Mouse (Mus musculus): ENCODE measurements around the gene Zc3h4.
A peak's percentile ranks its signal among the peaks of the same experiment; 100 is the strongest.

Gene Zc3h4

DNA sequence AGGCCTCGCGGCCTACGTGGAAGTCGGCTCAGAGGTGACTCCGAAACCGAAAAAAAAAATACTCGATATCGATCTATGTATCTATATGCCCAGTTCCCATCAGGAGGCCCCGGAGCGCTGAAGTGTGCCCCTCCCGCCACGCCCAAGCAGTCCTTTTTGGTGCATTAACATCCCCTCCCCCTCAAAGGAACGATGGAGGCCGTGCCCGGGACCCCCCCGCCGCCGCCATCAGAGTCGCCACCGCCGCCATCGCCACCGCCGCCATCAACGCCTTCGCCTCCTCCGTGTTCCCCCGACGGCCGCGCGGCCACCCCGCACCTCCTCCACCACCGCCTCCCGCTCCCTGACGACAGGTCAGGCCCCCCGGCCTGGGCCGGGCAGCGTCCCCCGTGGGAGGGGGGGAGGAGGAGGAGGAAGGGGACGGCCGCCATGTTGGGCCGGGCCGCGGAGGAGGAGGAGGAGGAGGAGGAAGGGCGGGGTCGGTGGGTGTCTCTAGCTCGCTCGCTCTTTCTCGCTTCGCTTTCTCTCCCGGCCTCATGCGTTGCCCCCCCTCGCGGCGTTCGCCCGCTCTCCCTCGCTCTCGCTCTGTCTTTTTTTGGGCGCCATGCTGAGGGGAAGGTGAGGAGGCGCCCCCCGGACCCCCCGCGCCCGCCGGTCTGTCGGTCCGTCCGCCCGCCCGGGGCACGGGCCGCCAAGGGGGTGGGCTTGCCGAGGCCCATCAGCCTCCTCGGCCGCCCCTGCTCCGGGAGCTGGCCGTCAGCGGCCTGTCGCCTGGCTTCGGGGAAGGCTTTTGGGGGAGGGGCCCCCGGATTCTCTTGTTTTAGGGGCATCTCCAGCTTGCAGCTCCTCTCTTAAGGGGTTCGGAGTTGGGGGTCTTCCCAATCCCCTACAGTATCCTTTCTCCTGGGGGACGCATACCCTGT lies at the start of gene Zc3h4:
TSS of gene Zc3h4 (plus strand) at position 222 of the 923 bp plus-strand sequence.
- no peak for TF ChIP-seq GATA4 (IDR thresholded peaks at IDR 0.05; ENCODE audit: insufficient replicate concordance, low read length)

DNA sequence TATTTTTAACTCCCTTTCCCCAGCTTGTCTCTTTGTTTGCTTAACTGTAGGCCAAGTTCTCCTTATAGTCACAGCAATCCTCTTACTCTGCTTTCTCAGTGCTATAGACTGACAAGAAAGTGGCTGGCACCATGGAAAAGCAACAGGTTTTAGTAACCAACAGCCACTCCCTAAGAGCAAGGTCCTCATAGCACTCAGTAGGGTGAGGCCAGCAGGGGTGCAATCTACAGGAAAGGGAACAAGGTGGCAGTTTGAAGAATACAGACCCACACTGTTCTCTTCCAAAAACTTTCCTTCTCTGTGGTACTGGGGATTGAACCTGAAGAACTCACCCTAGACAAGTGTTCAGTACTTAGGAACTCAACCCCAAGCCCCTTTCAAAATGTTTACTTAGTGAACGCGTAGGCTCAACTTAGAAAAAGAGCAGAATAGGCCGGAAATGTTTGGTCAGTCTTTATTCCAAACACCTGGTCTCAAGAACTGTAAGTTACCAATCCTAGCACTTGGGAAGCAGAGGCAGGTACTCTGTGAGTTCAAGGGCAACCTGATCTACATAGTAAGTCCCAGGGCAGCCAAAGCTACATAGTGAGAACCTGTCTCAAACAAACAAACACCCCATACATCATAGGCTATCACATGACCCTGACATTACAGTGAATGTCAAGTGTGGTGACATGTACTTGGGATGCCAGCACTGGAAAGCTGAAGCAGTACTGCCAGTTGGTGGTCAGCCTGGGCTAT lies 44.7 kb upstream of the Zc3h4 start:
- no peak for TF ChIP-seq GATA4 (IDR thresholded peaks at IDR 0.05; ENCODE audit: insufficient replicate concordance, low read length)

DNA sequence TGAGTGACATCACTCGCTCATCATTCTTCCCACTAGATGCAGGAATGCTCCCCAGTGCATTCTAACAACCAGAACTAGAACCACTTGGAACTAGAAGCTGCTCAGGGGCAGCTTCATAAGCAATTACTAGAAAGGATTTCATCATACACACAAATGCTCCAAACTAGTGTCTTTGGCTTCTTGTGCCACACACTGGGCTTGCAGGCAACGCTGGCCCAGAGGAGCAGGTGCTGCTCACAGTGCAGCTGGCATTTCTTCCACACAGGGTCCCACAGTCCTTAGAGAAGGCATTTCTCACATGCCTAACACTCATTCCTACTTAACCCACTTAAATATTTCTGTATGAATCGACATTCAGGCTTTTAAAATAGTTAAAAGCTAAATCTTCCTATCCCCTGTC lies 43.1 kb upstream of the Zc3h4 start:
- TF ChIP-seq GATA4 (IDR thresholded peaks at IDR 0.05; ENCODE audit: insufficient replicate concordance, low read length) = no peak

DNA sequence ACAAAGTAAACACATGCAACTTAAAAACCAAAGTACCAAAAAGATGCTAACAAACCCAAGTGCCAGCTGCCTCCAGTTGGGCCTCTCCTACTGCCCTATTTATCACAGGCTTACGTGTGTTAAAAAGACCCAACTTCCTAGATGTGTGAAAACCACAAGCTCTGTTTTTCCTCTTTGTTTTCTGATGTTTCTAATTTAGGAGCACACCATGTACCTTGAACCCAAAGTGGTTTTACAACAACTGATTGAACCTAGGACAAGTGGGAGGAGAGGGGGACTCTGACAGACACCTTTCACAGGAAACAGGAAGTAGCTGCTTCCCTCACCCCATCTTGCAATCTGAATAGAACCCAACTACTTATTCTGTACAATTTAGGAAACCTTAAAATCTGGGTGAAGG lies 36.4 kb upstream of the Zc3h4 start:
- TF ChIP-seq GATA4 (IDR thresholded peaks at IDR 0.05; ENCODE audit: insufficient replicate concordance, low read length) = no peak

DNA sequence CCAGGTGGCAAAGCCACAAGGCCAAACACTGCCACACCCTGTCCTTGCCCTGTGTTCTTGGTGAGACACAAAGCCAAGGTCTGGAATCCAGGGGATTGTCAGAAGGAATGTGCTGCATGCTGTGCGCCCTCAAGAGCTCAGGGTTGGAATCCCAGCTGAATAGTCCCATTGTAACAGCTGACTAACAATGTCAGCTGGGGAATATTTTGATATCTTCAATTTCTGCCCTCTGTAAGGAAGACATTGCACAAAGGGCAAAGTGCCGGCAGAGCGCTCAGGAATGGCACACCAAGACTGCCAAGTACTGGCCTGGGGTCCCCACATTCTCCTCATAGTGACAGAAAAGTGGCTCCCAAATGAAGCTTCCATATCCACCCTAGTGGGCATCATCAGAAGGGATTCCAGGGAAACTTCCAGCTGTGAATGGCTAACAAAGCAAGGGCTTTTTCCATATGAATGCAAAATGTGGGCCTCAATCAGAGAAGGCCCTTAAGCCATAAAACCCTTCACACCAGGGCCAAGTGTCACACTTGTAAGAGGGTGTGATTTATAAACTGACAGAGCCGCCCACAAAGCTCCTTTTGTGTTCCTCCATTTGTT lies 35.7 kb upstream of the Zc3h4 start:
- TF ChIP-seq GATA4 (IDR thresholded peaks at IDR 0.05; ENCODE audit: insufficient replicate concordance, low read length) = no peak

DNA sequence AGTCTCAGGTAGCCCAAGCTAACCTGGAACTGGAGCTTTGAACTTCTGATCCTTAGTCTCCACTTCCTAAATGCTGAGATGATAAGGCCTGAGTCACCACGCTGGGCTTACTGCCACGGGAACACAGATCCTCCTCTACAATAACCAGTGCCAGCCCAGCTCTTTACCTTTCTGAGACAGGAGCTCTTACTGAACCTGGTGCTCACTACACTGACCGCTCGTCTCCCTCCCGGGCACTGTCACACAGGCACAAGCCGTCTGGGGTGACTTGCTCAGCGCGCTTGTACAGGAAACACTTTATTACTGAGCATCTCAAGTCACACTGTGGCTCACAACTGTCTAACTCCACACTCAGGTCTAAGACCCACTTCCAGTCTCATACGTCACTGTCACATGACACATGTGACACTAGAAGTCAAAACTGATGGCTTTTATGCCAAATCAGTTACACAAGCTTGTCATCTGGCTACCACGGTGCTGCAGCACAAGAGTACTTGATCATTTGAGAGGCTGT lies 34.5 kb upstream of the Zc3h4 start:
- TF ChIP-seq GATA4 (IDR thresholded peaks at IDR 0.05; ENCODE audit: insufficient replicate concordance, low read length) = peak; percentile 24; the same call in 1 of the 2 replicates

DNA sequence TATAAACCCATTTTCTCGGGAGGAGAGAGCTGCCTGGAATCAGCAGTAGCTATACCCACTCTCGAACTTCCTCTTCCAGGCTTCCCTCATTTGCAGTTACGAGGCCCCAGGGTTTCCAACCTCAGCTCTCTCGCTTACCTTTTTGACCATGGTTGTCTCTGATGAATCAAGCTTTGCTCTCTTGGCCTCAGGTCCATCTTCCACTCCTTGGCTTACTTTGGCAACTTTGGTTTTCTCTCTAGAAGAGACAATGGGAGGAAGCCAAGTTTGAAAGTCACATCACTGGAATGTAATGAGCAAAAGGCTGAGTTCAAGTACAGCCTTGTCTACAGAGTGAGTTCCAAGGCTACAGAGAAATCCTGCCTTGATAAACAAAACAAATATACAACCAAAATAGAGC lies 34.0 kb upstream of the Zc3h4 start:
- no peak for TF ChIP-seq GATA4 (IDR thresholded peaks at IDR 0.05; ENCODE audit: insufficient replicate concordance, low read length)

DNA sequence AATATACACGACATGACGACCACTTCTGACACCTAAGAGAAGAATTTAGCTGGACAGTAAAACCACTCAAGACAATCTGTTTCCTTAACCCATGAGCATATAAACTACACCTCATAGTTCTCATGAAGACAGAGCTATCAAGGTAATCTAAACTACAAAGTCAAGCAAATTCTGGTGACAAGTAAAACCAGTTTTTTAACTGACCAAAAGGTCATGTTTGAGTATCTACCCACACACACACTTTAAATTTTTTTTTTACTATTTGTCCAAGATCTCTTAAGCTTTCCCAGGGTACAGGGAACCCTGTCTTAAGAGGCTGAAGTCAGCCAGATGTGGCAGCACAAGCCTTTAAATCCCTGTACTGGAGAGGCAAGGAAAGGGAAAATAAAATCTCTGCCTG lies 31.9 kb upstream of the Zc3h4 start:
- no peak for TF ChIP-seq GATA4 (IDR thresholded peaks at IDR 0.05; ENCODE audit: insufficient replicate concordance, low read length)

DNA sequence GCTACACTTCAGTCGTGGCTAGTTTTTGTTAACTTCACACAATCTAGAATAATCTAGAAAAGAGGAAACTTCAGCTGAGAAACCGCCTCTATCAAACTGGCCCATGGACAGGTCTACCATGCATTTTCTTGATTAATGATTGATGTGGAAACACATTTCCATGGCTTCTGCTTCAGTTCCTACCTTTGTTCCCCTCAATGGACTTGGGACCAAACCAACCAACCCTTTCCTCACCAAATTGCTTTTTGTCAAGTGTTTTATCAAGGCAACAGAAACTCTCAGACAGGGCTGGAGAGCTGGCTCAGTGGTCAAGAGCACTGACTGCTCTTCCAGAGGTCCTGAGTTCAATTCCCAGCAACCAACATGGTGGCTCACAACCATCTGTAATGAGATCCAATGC lies 30.1 kb upstream of the Zc3h4 start:
- no peak for TF ChIP-seq GATA4 (IDR thresholded peaks at IDR 0.05; ENCODE audit: insufficient replicate concordance, low read length)

DNA sequence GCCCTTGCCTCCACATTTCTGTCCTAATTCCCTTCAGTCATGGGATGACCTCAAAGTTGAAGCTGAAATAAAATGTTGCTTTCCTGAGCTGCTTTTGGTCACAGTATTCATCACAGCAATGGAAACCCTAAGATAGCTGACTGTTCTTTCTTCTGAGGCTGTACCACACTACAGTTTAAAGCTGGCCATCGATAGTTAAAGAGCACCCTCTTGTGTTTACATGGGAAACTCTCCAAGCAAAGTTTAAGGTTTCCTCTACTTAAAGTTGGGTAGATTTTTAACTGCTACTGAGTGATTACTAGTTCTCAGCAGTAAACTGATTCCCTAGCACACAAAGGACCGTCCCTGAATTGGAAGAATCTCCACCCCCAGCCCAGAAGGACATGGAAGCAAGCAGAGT lies 27.0 kb upstream of the Zc3h4 start:
- TF ChIP-seq GATA4 (IDR thresholded peaks at IDR 0.05; ENCODE audit: insufficient replicate concordance, low read length) = no peak

DNA sequence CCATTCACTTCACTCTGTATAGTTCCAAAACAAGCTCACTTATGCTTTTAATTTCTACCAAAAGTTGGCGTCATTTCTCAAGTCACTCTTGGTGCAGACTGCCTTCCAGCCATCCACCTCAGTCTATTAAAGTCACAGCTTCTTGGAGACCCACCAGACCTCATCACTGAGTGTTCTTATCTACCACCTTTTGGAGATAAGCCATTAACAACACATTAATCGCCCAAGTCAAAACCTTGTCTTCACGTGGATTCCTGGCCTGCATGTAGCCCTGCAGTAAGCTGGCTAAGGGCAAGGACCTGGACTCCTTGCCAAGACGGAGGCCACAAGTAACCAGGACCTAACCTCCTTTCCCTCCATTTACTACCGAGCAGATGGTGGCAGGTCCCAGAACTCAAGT lies 25.7 kb upstream of the Zc3h4 start:
- TF ChIP-seq GATA4 (IDR thresholded peaks at IDR 0.05; ENCODE audit: insufficient replicate concordance, low read length) = no peak

DNA sequence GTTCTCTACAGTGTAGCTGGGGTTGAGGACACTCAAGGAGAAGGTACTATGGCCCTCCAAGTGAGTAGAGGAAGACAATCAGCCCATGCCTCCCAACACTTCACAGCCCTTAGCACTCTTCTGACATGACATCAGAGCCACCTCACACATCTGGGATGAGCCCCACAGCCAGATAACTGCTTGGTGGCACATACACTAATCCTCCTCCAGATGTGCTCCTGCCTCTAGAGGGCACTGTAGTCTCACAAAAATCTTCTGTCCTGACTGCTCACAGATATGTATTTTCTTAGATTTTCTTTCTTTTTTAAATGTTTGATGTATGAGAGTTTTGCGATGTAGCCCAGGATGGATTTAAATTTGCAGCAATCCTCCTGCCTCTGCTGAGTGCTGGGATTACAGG lies 24.2 kb upstream of the Zc3h4 start:
- no peak for TF ChIP-seq GATA4 (IDR thresholded peaks at IDR 0.05; ENCODE audit: insufficient replicate concordance, low read length)

DNA sequence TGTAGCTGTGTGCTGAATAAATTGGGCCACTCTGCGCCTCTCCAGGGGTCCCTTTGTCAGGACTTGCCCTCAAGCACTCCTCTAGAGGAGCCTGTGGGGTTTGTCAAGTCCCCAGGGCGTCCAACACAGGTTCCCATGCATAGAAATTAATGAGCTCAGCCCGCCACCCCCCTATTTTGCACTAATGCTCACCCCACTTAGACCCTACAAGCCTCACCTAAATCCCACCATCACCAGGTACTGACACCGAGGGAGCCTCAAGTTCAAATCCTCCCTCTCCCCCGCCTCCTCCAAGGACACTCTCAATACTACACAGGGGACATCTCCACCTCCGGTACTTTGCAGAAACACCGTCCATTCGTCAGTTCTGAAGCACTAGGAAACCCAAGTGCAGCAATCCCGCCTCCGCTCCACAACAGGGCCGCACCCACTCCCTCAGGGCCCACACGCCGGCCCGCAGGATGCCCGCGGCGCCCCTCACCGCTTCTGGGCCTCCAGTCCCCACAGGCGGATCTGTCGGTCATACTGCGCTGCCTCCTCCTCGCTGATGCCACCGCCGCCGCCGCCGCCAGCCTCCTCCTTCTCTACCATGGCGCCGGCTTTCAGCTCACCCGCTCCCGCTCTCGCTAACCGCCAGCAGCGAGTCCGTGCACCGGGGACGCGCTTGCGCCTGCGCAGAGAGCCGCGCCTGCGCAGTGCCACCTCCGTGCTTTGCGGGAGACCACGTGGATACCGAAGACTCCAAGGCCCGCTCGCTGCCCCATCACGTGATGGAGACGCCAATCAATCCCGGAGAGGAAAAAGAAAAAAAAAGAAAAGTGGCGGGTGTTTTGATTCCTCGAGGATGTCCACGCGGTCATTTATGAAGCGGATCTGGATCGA lies 13.3 kb upstream of the Zc3h4 start, which contains the start of gene Sae1:
TSS of gene Sae1 (minus strand) at position 647 of the 882 bp plus-strand sequence.
- TF ChIP-seq GATA4 (IDR thresholded peaks at IDR 0.05; ENCODE audit: insufficient replicate concordance, low read length) = no peak; the same call in 1 of the 2 replicates

DNA sequence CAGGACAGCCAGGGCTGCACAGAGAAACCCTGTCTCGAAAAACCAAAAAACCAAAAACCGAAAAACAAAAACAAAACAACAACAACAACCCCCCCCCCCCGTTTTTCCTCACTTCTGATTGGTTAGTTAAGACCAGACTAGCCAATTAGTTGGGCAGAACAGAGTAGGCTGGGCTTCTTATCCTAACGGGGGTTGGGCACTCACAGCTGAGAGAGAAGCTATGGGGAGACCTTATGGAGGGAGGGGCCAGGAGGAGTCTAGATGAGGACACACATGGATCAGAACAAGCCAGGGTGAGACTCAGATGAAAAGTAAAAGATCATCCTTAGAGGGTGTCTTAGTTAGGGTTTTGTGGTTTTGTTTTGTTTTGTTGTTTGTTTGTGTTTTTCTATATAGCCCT lies 7.8 kb upstream of the Zc3h4 start:
- no peak for TF ChIP-seq GATA4 (IDR thresholded peaks at IDR 0.05; ENCODE audit: insufficient replicate concordance, low read length)

Data from liver, adult (tissue).